Mouse (Mus musculus): ENCODE data around the gene Pcdh18.

DNA sequence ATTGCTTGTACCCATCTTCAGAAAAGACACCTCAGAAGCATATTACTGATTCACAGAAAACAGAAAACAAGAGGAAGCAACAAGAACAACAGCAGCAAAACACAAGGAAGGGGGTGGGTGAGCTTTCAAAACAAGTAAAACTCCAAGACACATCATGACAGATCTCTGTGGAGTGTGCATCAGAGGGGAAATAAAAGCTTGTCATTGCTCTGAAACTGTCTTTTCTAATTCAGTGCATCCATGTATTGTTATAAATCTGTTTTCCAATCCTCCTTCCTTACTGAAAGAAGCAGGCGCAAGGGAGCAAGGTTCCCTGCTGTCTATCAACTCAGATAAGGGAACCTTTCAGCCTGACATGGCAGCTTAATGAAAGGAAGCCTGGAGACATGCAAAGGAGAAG, 48.4 kb upstream of the Pcdh18 start:
- TF ChIP-seq POLR2A (IDR thresholded peaks at IDR 0.05; ENCODE audit: low read depth, low read length) (no peak), E2F4 (IDR thresholded peaks at IDR 0.05; ENCODE audit: insufficient replicate concordance, low read depth, low read length) (no peak), CHD2 (IDR thresholded peaks at IDR 0.05; ENCODE audit: low read length) (no peak), CTCF (conservative IDR thresholded peaks at IDR 0.05 in 1 of 2, IDR thresholded peaks at IDR 0.05 in 1 of 2; ENCODE audit: low read depth in 2 of 2, low read length in 2 of 2) (no peak), ZMIZ1 (IDR thresholded peaks at IDR 0.05; ENCODE audit: low read depth, low read length) (no peak), ZKSCAN1 (IDR thresholded peaks at IDR 0.05; ENCODE audit: borderline replicate concordance, low read depth, low read length) (no peak), TCF12 (IDR thresholded peaks at IDR 0.05; ENCODE audit: low read depth, low read length) (no peak), ETS1 (conservative IDR thresholded peaks at IDR 0.05; ENCODE audit: low read depth, low read length) (no peak), POLR2AphosphoS2 (IDR thresholded peaks at IDR 0.05; ENCODE audit: low read depth, low read length) (no peak), RAD21 (IDR thresholded peaks at IDR 0.05; ENCODE audit: low read depth, low read length) (no peak), NELFE (IDR thresholded peaks at IDR 0.05; ENCODE audit: low read depth, low read length) (no peak), RCOR1 (conservative IDR thresholded peaks at IDR 0.05; ENCODE audit: low read depth, low read length) (no peak), EP300 (IDR thresholded peaks at IDR 0.05; ENCODE audit: low read length) (no peak), PAX5 (IDR thresholded peaks at IDR 0.05; ENCODE audit: low read length) (no peak)

All from CH12.LX (cell line).